Mouse (Mus musculus) liver, adult 2 months (tissue): Measurements from ENCODE around the gene Nell2. TPM values are rescaled to one million over a fixed set of nuclear protein-coding genes. Genes with fewer than 3 reads are reported as not detected.
A peak's percentile ranks its signal among the peaks of the same experiment; 100 is the strongest.

ENCODE experiments used
- DNase-seq: peaks from one replicate; pipeline ENCODE4 v3.0.0-alpha.2; 2011; ENCODE audit warnings: low read depth, low spot score; ENCODE audit errors: extremely low read depth
- H3K27ac ChIP-seq: fragments of 200-500 bp; replicated peaks from 2 replicates; pipeline ENCODE4 v1.5.1; 2012; ENCODE audit warnings: low read depth, mild to moderate bottlenecking, control low read depth, inconsistent platforms, low read length; ENCODE audit not compliant: insufficient read depth
- H3K27me3 ChIP-seq: fragments of 200-500 bp; 2 replicates; pipeline ENCODE4 v1.6.1; 2012; ENCODE audit warnings: mild to moderate bottlenecking, moderate library complexity, low read length, inconsistent platforms; ENCODE audit not compliant: control insufficient read depth, insufficient read depth
- H3K36me3 ChIP-seq: fragments of 200-500 bp; 2 replicates; pipeline ENCODE4 v1.6.1; 2012; ENCODE audit warnings: low read length, inconsistent platforms; ENCODE audit not compliant: control insufficient read depth, insufficient read depth
- H3K4me1 ChIP-seq: fragments of 200-500 bp; 2 replicates; pipeline ENCODE4 v1.6.1; 2011; ENCODE audit warnings: low read length; ENCODE audit not compliant: control insufficient read depth, insufficient read depth
- H3K4me3 ChIP-seq: fragments of 200-500 bp; 2 replicates; pipeline ENCODE4 v1.5.1; 2011; ENCODE audit warnings: low read depth, mild to moderate bottlenecking, control low read depth, low read length, moderate library complexity; ENCODE audit not compliant: insufficient read depth
- H3K79me2 ChIP-seq: fragments of 200-500 bp; 2 replicates; pipeline ENCODE4 v1.6.1; 2012; ENCODE audit warnings: inconsistent platforms, mild to moderate bottlenecking, low read length, moderate library complexity; ENCODE audit not compliant: control insufficient read depth, insufficient read depth
- H3K9ac ChIP-seq: fragments of 200-500 bp; 2 replicates; pipeline ENCODE4 v1.6.1; 2012; ENCODE audit warnings: low read depth, mild to moderate bottlenecking, control low read depth, inconsistent platforms, low read length
- CTCF ChIP-seq: fragments of 200-500 bp; IDR thresholded peaks from 2 replicates; pipeline ENCODE4 v1.5.1; 2011; ENCODE audit warnings: low read depth, low read length, control low read depth
- POLR2A ChIP-seq: fragments of 200-500 bp; IDR thresholded peaks from 2 replicates; pipeline ENCODE4 v1.6.1; 2011; ENCODE audit warnings: low read length, control low read depth; ENCODE audit not compliant: insufficient read depth; ENCODE audit errors: extremely low read depth
- WGBS: fragments of 180-500 bp; shearing (Covaris S2); methylation state at CpG from one replicate; pipeline ENCODE4 v1.1.7; 2018; 5-methylcytosine and 5-hydroxymethylcytosine counted together
- polyA plus RNA-seq: library from polyadenylated mRNA; depleted of rRNA; stranded (reverse); fragments of >200 nt; gene quantifications from 2 replicates; pipeline ENCODE4 v1.2.3, GENCODE M21; 2012
- total RNA-seq: library from RNA; depleted of rRNA; stranded (reverse); fragments of >200 nt; gene quantifications from 2 replicates; pipeline ENCODE4 v1.2.3, GENCODE M21; 2014

Nell2 gene
- total and polyA plus RNA-seq, 2 experiments, result not detected

- Histone ChIP-seq H3K4me1 (no peaks in the 10 kb centered on the region), H3K36me3 (no peaks in the 10 kb centered on the region), H3K4me3 (no peak overlapping the region), H3K79me2 (no peaks in the 10 kb centered on the region), H3K9ac (no peak overlapping the region), H3K27ac (no peak overlapping the region), H3K27me3 (no peaks in the 10 kb centered on the region)
- no peak for DNase-seq
- 91% methylated on average over 8 of the region's 8 CpGs for WGBS
- TF ChIP-seq CTCF, result no peak
- TF ChIP-seq POLR2A, result no peak
Measured at GRCm38 (mm10) chr15:95430000-95430399, 98.4 kb downstream of the Nell2 start.

- Histone ChIP-seq H3K4me1 (no peaks in the 10 kb centered on the region), H3K27me3 (no peaks in the 10 kb centered on the region), H3K36me3 (no peaks in the 10 kb centered on the region), H3K27ac (no peak overlapping the region), H3K4me3 (no peak overlapping the region), H3K9ac (no peak overlapping the region), H3K79me2 (no peaks in the 10 kb centered on the region)
- TF ChIP-seq POLR2A (no peak), CTCF (no peak)
- DNase-seq, result no peak
- WGBS, result 79% methylated on average over 7 of the region's 7 CpGs
Measured at GRCm38 (mm10) chr15:95428003-95428663, 100.2 kb downstream of the Nell2 start.

- Histone ChIP-seq H3K79me2 (no peaks in the 10 kb centered on the region), H3K36me3 (no peaks in the 10 kb centered on the region), H3K27ac (no peak overlapping the region), H3K27me3 (no peaks in the 10 kb centered on the region), H3K9ac (no peak overlapping the region), H3K4me1 (no peaks in the 10 kb centered on the region), H3K4me3 (no peak overlapping the region)
- DNase-seq, result no peak
- no peak for TF ChIP-seq POLR2A
- TF ChIP-seq CTCF, result no peak
- 85% methylated on average over 7 of the region's 7 CpGs for WGBS
Measured at GRCm38 (mm10) chr15:95425085-95425484, 103.3 kb downstream of the Nell2 start.

GRCm38 (mm10) chr15:95422226-95422950 lies 106.0 kb downstream of the Nell2 start:
- no peak overlapping the region for H3K4me3 ChIP-seq
- no peak for TF ChIP-seq POLR2A
- TF ChIP-seq CTCF, result no peak
- H3K4me1 ChIP-seq, result no peaks in the 10 kb centered on the region
- no peaks in the 10 kb centered on the region for H3K79me2 ChIP-seq
- no peaks in the 10 kb centered on the region for H3K27me3 ChIP-seq
- 87% methylated on average over 15 of the region's 15 CpGs for WGBS
- no peak for DNase-seq
- H3K9ac ChIP-seq, result no peak overlapping the region
- no peak overlapping the region for H3K27ac ChIP-seq
- H3K36me3 ChIP-seq, result no peaks in the 10 kb centered on the region

- Histone ChIP-seq H3K36me3 (no peaks in the 10 kb centered on the region), H3K9ac (no peak overlapping the region), H3K79me2 (no peaks in the 10 kb centered on the region), H3K27me3 (no peaks in the 10 kb centered on the region), H3K4me3 (no peak overlapping the region), H3K27ac (no peak overlapping the region), H3K4me1 (no peaks in the 10 kb centered on the region)
- DNase-seq, result peak; percentile 4
- WGBS, result 72% methylated on average over 4 of the region's 4 CpGs
- no peak for TF ChIP-seq CTCF
- TF ChIP-seq POLR2A, result no peak
Measured at GRCm38 (mm10) chr15:95418641-95419040, 109.7 kb downstream of the Nell2 start.
